Mouse (Mus musculus) left cerebral cortex, postnatal 25 days (tissue): ENCODE data around the gene Aox3. TPM values are rescaled to one million over a fixed set of nuclear protein-coding genes. Genes with fewer than 3 reads are reported as not detected.
A peak's percentile ranks its signal among the peaks of the same experiment; 100 is the strongest.

Source experiments
- DNase-seq, 2 experiments: peaks; one replicate each; pipeline ENCODE4 v3.0.0; 2022; ENCODE audit warnings: low spot score in 2 of 2, mixed read lengths in 1 of 2
- intact Hi-C: fragments of 180-260 bp; cut with DNase I; formaldehyde crosslinking; loops from one replicate; pipeline ENCODE4 v1.15.1; 2025
- total RNA-seq, 2 experiments: library from RNA; stranded (reverse); gene quantifications; 2 replicates each; pipeline ENCODE4 v1.2.3; 2021

Aox3 gene
- 1 to 10 TPM; 2.6 to 3.8 TPM for total RNA-seq

DNA sequence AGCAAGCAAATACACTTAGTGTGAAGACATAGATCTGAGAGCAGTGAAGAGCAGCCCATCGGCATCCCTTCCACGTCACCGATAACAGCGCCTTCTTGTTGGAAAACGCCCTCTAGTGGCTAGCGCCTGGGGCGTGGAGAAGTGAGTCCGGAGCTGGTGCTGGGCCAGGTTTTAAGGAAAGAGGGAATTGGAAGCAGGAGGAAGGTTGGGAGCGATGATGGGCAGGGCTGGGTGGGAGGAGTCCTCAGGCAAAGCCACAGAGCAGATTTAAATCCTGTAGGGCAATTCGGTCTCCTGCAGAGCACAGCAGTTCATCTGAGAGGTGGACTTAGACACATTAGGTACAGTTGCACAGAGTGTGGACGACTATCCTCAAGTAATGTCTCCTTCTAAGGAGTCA, at the start of gene Aox3:
TSS of gene Aox3 (plus strand) at position 251 of the 400 bp plus-strand sequence.
- intact Hi-C loops, result loop anchor here (5.0 to 10.0 kb wide), 2 partner anchors 141 to 688 kb away; no protein-coding TSS in a partner anchor
- DNase-seq, result peak; percentile 74 to 81

- intact Hi-C loops, result no loop called here
- DNase-seq, result no peak
Observed at GRCm38 (mm10) chr1:58065151-58065550, 47.8 kb upstream of the Aox3 start.

- DNase-seq, result no peak
- intact Hi-C loops, result no loop called here
Observed at GRCm38 (mm10) chr1:58065606-58066005, 47.3 kb upstream of the Aox3 start.

GRCm38 (mm10) chr1:58069181-58069580, 43.7 kb upstream of the Aox3 start:
- no peak for DNase-seq
- intact Hi-C loops, result no loop called here

GRCm38 (mm10) chr1:58070091-58070490, 42.8 kb upstream of the Aox3 start:
- DNase-seq, result peak in 1 of 2 experiments; percentile 21
- intact Hi-C loops, result no loop called here

DNA sequence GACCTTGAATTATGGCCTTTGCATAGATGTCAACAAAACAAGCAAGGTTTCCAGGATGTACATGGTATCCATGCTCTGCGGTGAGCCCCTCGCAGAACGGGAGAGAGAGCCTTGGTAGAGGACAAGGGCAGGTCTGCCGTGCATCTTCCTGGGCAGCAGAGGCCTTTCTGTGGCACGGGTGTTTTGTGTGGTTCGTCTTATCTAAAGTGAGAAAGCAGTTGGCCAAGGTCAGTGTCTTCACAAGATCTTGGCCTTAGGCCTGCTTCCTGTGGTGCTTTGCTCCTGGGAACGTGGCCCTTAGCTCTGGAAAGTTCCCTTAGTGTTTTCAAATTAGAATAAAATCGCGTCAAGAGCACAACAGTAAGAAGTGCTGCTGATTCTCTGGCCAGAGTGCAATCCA, 41.9 kb upstream of the Aox3 start:
- DNase-seq, result no peak
- intact Hi-C loops, result no loop called here

GRCm38 (mm10) chr1:58071509-58071908, 41.4 kb upstream of the Aox3 start:
- intact Hi-C loops, result no loop called here
- DNase-seq, result no peak

DNA sequence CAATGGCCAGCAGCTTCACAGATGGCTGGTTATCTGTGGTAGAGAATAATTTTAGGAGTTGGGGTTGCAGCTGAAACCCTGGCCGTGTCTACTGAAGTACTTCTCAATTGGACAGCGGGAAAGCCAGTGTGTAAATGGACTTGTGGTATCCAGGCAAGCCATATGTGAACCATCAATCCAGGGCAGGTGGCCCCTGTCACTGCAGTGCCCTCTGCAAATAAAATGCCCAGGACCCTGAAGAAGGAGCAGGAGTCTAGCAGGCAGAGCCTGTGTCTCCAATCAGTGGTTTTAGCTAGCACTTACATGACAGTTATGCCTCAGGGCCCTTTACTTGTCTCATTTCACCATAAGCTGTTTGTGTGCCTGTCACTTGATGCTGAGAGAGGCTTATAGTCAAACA, 40.5 kb upstream of the Aox3 start:
- no peak for DNase-seq
- intact Hi-C loops, result no loop called here

DNA sequence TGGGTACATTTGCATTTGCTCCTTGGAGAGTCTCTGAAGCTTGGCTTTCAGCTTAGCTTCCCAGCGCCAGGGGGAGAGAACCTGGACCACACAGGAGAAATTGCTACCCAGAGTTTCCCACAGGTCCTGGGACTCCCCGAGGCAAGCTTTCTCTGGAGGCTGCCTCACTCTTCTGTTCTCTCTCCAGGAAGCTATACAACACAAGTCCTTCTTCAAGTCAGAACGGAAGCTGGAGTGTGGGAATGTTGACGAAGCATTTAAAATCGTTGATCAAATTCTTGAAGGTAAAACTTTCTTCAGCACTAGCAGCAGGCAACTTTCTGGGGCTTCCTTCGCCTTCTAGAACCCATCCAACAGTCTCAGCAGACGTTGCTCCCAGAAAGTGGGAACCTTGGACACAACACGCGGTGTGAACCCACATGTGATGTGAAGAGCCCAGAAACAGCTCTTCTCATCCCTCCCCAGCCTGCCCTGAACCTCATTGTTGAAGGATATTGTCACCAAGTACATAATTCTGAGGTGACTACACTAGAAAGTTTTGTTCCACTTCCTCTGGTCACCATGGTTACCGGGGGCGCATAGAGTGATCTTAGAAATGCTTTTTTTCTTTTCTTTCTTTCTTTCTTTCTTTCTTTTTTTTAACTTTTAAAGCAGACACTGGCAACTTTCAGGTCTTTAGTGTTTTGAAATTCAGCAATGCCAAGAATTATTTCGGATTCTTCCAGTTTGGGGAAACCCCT, 39.8 kb upstream of the Aox3 start:
- DNase-seq, result no peak
- intact Hi-C loops, result no loop called here

- intact Hi-C loops, result no loop called here
- no peak for DNase-seq
Observed at GRCm38 (mm10) chr1:58074266-58074665, 38.7 kb upstream of the Aox3 start.

- intact Hi-C loops, result no loop called here
- DNase-seq, result no peak
Observed at GRCm38 (mm10) chr1:58077882-58078281, 35.0 kb upstream of the Aox3 start.

GRCm38 (mm10) chr1:58078390-58078789, 34.5 kb upstream of the Aox3 start:
- no peak for DNase-seq
- intact Hi-C loops, result no loop called here

- intact Hi-C loops, result no loop called here
- no peak for DNase-seq
Observed at GRCm38 (mm10) chr1:58079689-58080088, 33.2 kb upstream of the Aox3 start.

GRCm38 (mm10) chr1:58080446-58080845, 32.5 kb upstream of the Aox3 start:
- no peak for DNase-seq
- intact Hi-C loops, result no loop called here

GRCm38 (mm10) chr1:58081356-58081755, 31.6 kb upstream of the Aox3 start:
- no peak for DNase-seq
- intact Hi-C loops, result no loop called here

DNA sequence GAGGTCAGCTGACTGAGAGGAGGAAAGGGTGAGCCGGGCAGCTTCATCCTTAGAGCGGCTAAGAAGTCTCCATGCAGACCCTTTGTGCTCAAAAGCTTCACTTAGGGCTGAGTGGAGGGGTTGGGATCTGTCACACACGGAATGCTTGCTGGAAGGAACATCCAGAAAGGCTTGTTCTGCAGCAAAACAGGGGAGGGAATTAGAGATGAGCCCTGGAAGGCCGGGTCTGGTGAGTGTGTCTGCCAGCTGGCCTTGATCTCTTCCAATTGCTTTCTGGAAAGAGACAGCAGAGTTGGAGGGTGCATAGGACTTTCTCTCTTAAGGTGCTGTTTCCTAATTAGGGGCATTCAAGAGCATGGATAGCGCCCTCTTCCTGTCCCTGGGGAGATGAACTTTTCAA, 23.6 kb upstream of the Aox3 start:
- no peak for DNase-seq
- intact Hi-C loops, result no loop called here

GRCm38 (mm10) chr1:58090191-58090590, 22.7 kb upstream of the Aox3 start:
- intact Hi-C loops, result no loop called here
- DNase-seq, result peak in 1 of 2 experiments; percentile 11

GRCm38 (mm10) chr1:58091213-58091612, 21.7 kb upstream of the Aox3 start:
- no peak for DNase-seq
- intact Hi-C loops, result no loop called here

DNA sequence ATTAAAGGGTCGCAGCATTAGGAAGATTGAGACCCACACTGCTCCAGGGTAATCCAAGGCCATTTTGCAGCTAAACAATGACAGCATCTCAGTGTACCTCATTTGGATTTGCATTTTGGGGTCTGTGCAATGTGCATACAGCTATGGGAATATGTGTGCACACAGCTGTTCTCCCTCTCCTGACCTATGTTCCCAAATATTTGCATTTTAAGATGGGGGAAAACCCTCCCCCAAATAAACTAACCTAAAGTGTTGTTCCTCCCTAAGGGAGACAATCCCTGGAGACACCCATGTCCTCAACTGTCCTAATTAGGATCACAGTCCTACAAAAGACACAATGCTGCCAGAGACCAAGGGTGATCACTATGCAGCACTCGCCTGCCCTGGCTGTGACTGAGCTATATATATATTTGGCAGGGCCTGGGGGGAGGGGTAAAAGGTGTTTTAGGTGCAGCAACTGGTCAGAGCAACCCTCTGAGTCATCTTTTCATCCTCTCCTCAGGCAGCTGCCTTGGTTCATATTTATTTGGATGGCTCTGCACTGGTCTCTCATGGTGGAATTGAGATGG, 20.9 kb upstream of the Aox3 start:
- intact Hi-C loops, result no loop called here
- DNase-seq, result no peak

DNA sequence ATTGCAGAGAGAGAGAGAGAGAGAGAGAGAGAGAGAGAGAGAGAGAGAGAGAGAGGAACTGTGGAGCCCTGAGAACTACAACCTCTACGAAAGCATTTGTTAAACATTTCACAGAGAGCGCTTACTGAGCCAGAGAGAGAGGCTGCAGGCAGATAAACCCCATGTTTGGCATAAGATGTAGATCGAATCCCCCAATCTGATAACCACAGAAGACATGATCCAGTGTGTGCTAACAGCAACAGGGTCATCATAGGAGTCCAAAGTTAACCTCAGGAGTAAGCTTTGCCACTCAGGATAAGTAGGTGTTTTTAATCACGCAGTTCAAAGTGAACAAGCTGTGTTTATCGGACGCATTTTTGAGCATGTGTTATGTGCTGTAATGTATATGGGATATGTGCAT, 15.6 kb upstream of the Aox3 start:
- DNase-seq, result no peak
- intact Hi-C loops, result no loop called here

GRCm38 (mm10) chr1:58099119-58099518, 13.8 kb upstream of the Aox3 start:
- intact Hi-C loops, result no loop called here
- no peak for DNase-seq
